Mouse (Mus musculus) thymus, adult 2 months (tissue): ENCODE measurements around the gene Cmtr1. TPM values are rescaled to one million over a fixed set of nuclear protein-coding genes. Genes with fewer than 3 reads are reported as not detected.

Experiments
- DNase-seq: peaks from one replicate; pipeline ENCODE4 v3.0.0; 2021
- H3K27ac ChIP-seq: fragments of 200-500 bp; 2 replicates; pipeline ENCODE4 v1.5.1; 2012; ENCODE audit warnings: low read length, control low read depth; ENCODE audit not compliant: control insufficient read depth, insufficient read depth
- H3K27me3 ChIP-seq: fragments of 200-500 bp; 2 replicates; pipeline ENCODE4 v1.6.1; 2012; ENCODE audit warnings: mild to moderate bottlenecking, low read length, moderate library complexity, mixed read lengths; ENCODE audit not compliant: control insufficient read depth, insufficient read depth
- H3K36me3 ChIP-seq: fragments of 200-500 bp; 2 replicates; pipeline ENCODE4 v1.6.1; 2012; ENCODE audit warnings: mild to moderate bottlenecking, low read length, moderate library complexity; ENCODE audit not compliant: control insufficient read depth, insufficient read depth
- H3K4me1 ChIP-seq: fragments of 200-500 bp; replicated peaks from 2 replicates; pipeline ENCODE4 v1.6.1; 2012; ENCODE audit warnings: low read length; ENCODE audit not compliant: control insufficient read depth, insufficient read depth
- H3K4me3 ChIP-seq: fragments of 200-500 bp; 2 replicates; pipeline ENCODE4 v1.5.1; 2012; ENCODE audit warnings: mild to moderate bottlenecking, low read length, control low read depth, moderate library complexity; ENCODE audit not compliant: control insufficient read depth, insufficient read depth
- CTCF ChIP-seq: fragments of 200-500 bp; IDR thresholded peaks from 2 replicates; pipeline ENCODE4 v1.5.1; 2012; ENCODE audit warnings: mild to moderate bottlenecking, control low read depth, low read length, moderate library complexity, borderline replicate concordance; ENCODE audit not compliant: control insufficient read depth, poor library complexity, insufficient read depth; ENCODE audit errors: extremely low read depth
- POLR2A ChIP-seq: fragments of 200-500 bp; IDR thresholded peaks from 2 replicates; pipeline ENCODE4 v1.6.1; 2012; ENCODE audit warnings: mild to moderate bottlenecking, low read length, control low read depth, moderate library complexity; ENCODE audit not compliant: control insufficient read depth, poor library complexity, insufficient read depth; ENCODE audit errors: extremely low read depth
- WGBS: fragments of 180-500 bp; shearing (Covaris S2); methylation state at CpG from one replicate; pipeline ENCODE4 v1.1.7; 2018; 5-methylcytosine and 5-hydroxymethylcytosine counted together
- polyA plus RNA-seq: library from polyadenylated mRNA; depleted of rRNA; stranded (reverse); fragments of >200 nt; gene quantifications from 2 replicates; pipeline ENCODE4 v1.2.3, GENCODE M21; 2012

The Cmtr1 gene
- polyA plus RNA-seq, 1 experiment = 53.9 TPM

- H3K4me3 ChIP-seq = no peak overlapping the region
- WGBS = 91% methylated on average over 8 of the region's 8 CpGs
- peak; percentile 9 for DNase-seq
- H3K36me3 ChIP-seq = peaks cover 46% of the 10 kb centered on the region
- H3K4me1 ChIP-seq = no peaks in the 10 kb centered on the region
- H3K27ac ChIP-seq = no peak overlapping the region
- H3K27me3 ChIP-seq = no peaks in the 10 kb centered on the region
- TF ChIP-seq CTCF (no peak), POLR2A (no peak)
Observed at GRCm38 (mm10) chr17:29637895-29638294, 22.5 kb upstream of the Cmtr1 start.

DNA sequence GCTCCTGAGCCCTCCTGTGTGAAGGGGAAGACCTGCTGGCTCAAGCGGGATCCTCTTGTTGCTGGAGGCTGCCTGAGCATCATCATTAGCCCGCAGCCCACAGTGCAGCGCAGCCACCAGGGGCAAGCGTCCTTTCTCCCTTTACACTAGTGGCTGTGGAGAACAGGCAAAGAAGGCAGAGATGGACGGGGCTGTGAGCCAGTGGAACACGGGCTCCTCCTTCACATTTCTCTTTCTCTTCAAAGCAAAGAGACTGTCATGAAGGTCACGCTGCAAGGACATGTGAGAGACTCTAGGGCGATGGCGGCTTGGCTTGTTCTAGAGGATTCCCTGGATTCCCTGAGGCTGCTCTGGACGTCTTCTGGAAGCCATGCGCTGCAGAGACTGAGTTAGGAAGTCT is 19.4 kb upstream of the Cmtr1 start:
- TF ChIP-seq POLR2A = no peak
- TF ChIP-seq CTCF = no peak
- WGBS = 98% methylated on average over 11 of the region's 11 CpGs
- no peaks in the 10 kb centered on the region for H3K4me1 ChIP-seq
- no peak overlapping the region for H3K27ac ChIP-seq
- DNase-seq = no peak
- H3K27me3 ChIP-seq = no peaks in the 10 kb centered on the region
- H3K4me3 ChIP-seq = no peak overlapping the region
- H3K36me3 ChIP-seq = peaks cover 33% of the 10 kb centered on the region

- no peaks in the 10 kb centered on the region for H3K4me1 ChIP-seq
- peaks cover 24% of the 10 kb centered on the region; the same call in 1 of the 2 replicates for H3K36me3 ChIP-seq
- no peak overlapping the region for H3K4me3 ChIP-seq
- WGBS = 100% methylated on average over 3 of the region's 3 CpGs
- TF ChIP-seq CTCF (no peak), POLR2A (no peak)
- H3K27ac ChIP-seq = no peak overlapping the region
- DNase-seq = no peak
- no peaks in the 10 kb centered on the region for H3K27me3 ChIP-seq
Observed at GRCm38 (mm10) chr17:29642219-29642618, 18.2 kb upstream of the Cmtr1 start.

DNA sequence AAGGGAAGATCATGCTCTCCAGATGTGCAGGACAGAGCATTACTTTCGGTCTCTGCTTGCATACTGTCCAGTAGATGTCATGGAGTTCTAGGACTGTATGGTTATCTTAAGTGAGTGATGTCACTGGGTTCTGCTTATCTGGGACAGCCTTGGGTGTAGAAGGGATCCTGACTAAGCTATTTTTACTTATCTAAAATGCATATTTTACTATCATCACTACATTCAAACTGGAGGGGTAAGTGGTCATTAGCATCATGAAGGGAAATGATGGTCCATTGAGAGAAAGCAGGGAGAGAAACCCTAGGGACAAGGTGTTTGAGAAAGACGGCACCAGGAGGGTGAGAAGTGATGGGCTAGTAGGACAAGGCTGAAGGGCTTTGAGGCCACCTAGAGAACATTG is 2.1 kb upstream of the Cmtr1 start:
- 96% methylated on average over 2 of the region's 2 CpGs for WGBS
- no peak overlapping the region for H3K27ac ChIP-seq
- DNase-seq = no peak
- no peaks in the 10 kb centered on the region for H3K36me3 ChIP-seq
- TF ChIP-seq POLR2A (no peak), CTCF (no peak)
- peaks cover 6% of the 10 kb centered on the region; the same call in 1 of the 2 replicates for H3K4me1 ChIP-seq
- H3K27me3 ChIP-seq = no peaks in the 10 kb centered on the region
- no peak overlapping the region for H3K4me3 ChIP-seq

DNA sequence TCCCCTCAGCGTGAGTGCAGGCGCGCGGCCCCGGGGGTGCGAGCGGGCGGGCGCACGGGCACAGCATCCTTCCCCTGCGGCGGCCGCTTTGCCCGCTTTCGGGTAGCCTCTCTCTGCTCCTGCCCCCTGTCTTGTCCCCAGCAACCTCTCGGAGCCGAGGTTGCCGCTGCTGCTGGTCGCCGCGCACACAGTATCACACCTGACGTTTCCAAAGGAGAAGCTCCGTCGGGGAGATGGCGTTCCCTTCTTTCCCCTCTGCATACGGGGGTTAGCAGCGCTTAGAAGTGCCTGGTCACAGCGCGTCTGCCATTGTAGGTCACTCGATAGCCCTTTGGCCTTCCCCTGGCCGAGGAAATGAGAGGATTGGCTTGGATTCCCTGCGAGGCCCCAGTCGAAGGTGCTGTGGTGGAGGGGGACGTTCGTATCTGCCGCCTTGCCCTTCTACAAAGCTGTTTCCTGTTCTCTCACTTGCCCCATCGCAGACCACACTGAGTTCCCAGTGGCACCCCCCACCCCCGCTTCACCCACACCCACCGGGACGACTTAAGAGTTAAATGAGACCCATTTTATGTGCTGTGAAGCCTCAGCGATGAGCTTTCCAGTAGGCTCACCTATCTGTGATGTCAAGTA is 482 bp downstream of the Cmtr1 start:
- WGBS = under 1% methylated on average over 41 of the region's 41 CpGs

DNA sequence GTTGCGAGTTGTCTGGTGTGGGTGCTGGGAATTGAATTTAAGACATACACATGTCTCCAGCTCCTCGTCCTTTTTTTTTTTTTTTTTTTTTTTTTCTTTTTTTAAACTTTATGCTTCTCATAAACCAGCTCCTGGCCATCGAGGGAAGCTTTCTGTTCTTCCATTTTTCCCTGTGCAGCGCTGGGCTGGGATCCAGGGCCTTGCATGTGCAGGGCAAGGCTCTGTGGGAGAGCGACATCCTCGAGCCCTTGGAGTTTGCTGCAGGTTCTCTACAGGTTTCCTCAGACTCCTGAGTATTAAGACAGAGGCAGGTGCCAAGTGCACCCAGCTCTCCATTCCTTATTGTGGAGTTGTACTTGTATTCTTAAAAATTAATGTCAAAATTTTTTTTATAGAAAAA is 1.8 kb downstream of the Cmtr1 start:
- TF ChIP-seq POLR2A (no peak), CTCF (no peak)
- H3K27ac ChIP-seq = no peak overlapping the region
- H3K4me3 ChIP-seq = no peak overlapping the region
- H3K27me3 ChIP-seq = no peaks in the 10 kb centered on the region
- H3K36me3 ChIP-seq = peaks cover 3% of the 10 kb centered on the region; the same call in 1 of the 2 replicates
- no peak for DNase-seq
- 93% methylated on average over 6 of the region's 6 CpGs for WGBS
- peaks cover 6% of the 10 kb centered on the region; the same call in 1 of the 2 replicates for H3K4me1 ChIP-seq

More for the DNA sequence above, 482 bp downstream of the Cmtr1 start:
- peaks cover 6% of the 10 kb centered on the region; the same call in 1 of the 2 replicates for H3K4me1 ChIP-seq
- H3K4me3 ChIP-seq = peak overlapping the region; percentile 81
- no peaks in the 10 kb centered on the region for H3K27me3 ChIP-seq
- peak; percentile 48 for DNase-seq
- TF ChIP-seq POLR2A (no peak), CTCF (no peak)
- 0 out of 2 replicates have a peak, but pooled peaks cover 3% of the 10 kb centered on the region for H3K36me3 ChIP-seq
- H3K27ac ChIP-seq = peak overlapping the region; percentile 72
